Mouse (Mus musculus): ENCODE measurements around the gene Kcnh5. TPM values are rescaled to one million over a fixed set of nuclear protein-coding genes. Genes with fewer than 3 reads are reported as not detected.

The Kcnh5 gene
- polyA plus RNA-seq (2016; fragmentation: Nextera tagmentation; extraction: Ambion mirVana), result 0.83 and 0.93 TPM in 2 replicates

GRCm38 (mm10) chr12:75176691-75177645 lies at the start of gene Kcnh5:
Gene Kcnh5, minus strand, starts transcription at chr12:75177332.
- Histone ChIP-seq H3K9me3 (replicated peaks) (no peaks in the 10 kb centered on the region), H3K27ac (peak within 1 kb of the TSS; percentile 69), H3K4me2 (replicated peaks) (peak within 1 kb of the TSS; percentile 91), H3K4me1 (peaks cover 14% of the 10 kb centered on the region), H3K27me3 (peaks cover 16% of the 10 kb centered on the region; the same call in 1 of the 2 replicates), H3K4me3 (peak within 1 kb of the TSS; percentile 63), H3K9ac (peak within 1 kb of the TSS; percentile 70), H3K36me3 (no peaks in the 10 kb centered on the region)
- ATAC-seq (ENCODE audit: low FRiP score), result peak; percentile 97
- 1% methylated on average over 49 of the region's 52 CpGs for WGBS

GRCm38 (mm10) chr12:75223966-75224365 lies 46.8 kb upstream of the Kcnh5 start:
- Histone ChIP-seq H3K36me3 (no peaks in the 10 kb centered on the region), H3K4me1 (no peaks in the 10 kb centered on the region)

GRCm38 (mm10) chr12:75189413-75189812 lies 12.3 kb upstream of the Kcnh5 start:
- WGBS, result 80% methylated on average over 2 of the region's 2 CpGs
- Histone ChIP-seq H3K36me3 (no peaks in the 10 kb centered on the region), H3K4me3 (no peak overlapping the region), H3K9ac (no peak overlapping the region), H3K9me3 (replicated peaks) (no peaks in the 10 kb centered on the region), H3K27me3 (no peaks in the 10 kb centered on the region), H3K4me2 (replicated peaks) (no peak overlapping the region), H3K4me1 (no peaks in the 10 kb centered on the region), H3K27ac (no peak overlapping the region)
- ATAC-seq (ENCODE audit: low FRiP score), result no peak

More at GRCm38 (mm10) chr12:75223966-75224365, 46.8 kb upstream of the Kcnh5 start:
- ATAC-seq (ENCODE audit: low FRiP score), result no peak
- no peaks in the 10 kb centered on the region for H3K9me3 ChIP-seq (replicated peaks)
- no peak overlapping the region for H3K9ac ChIP-seq
- WGBS, result 68% methylated on average over 1 of the region's 1 CpGs
- no peak overlapping the region for H3K4me3 ChIP-seq
- no peaks in the 10 kb centered on the region for H3K27me3 ChIP-seq
- H3K27ac ChIP-seq, result no peak overlapping the region
- no peak overlapping the region for H3K4me2 ChIP-seq (replicated peaks)

GRCm38 (mm10) chr12:75182646-75183045 lies 5.5 kb upstream of the Kcnh5 start:
- Histone ChIP-seq H3K9me3 (replicated peaks) (no peaks in the 10 kb centered on the region), H3K4me1 (peaks cover 5% of the 10 kb centered on the region), H3K36me3 (no peaks in the 10 kb centered on the region), H3K27ac (no peak overlapping the region), H3K4me3 (no peak overlapping the region), H3K4me2 (replicated peaks) (no peak overlapping the region), H3K27me3 (peaks cover 10% of the 10 kb centered on the region; the same call in 1 of the 2 replicates), H3K9ac (no peak overlapping the region)
- 83% methylated on average over 7 of the region's 7 CpGs for WGBS
- ATAC-seq (ENCODE audit: low FRiP score), result no peak

GRCm38 (mm10) chr12:75179491-75179890 lies 2.4 kb upstream of the Kcnh5 start:
- Histone ChIP-seq H3K4me2 (replicated peaks) (no peak overlapping the region), H3K9me3 (replicated peaks) (no peaks in the 10 kb centered on the region), H3K36me3 (no peaks in the 10 kb centered on the region), H3K4me1 (peaks cover 14% of the 10 kb centered on the region), H3K9ac (no peak overlapping the region), H3K4me3 (no peak overlapping the region), H3K27ac (no peak overlapping the region), H3K27me3 (peaks cover 16% of the 10 kb centered on the region; the same call in 1 of the 2 replicates)
- no peak for ATAC-seq (ENCODE audit: low FRiP score)
- WGBS, result 62% methylated on average over 8 of the region's 8 CpGs

GRCm38 (mm10) chr12:75177646-75178030 lies 506 bp upstream of the Kcnh5 start:
- no peak; the same call in 1 of the 2 replicates for ATAC-seq (ENCODE audit: low FRiP score)
- peak overlapping the region; percentile 70 for H3K9ac ChIP-seq
- H3K27me3 ChIP-seq, result peaks cover 16% of the 10 kb centered on the region; the same call in 1 of the 2 replicates
- H3K27ac ChIP-seq, result no peak overlapping the region
- 1% methylated on average over 13 of the region's 13 CpGs for WGBS
- no peaks in the 10 kb centered on the region for H3K9me3 ChIP-seq (replicated peaks)
- H3K4me2 ChIP-seq (replicated peaks), result peak overlapping the region; percentile 91
- peak overlapping the region; percentile 63 for H3K4me3 ChIP-seq
- peaks cover 14% of the 10 kb centered on the region for H3K4me1 ChIP-seq
- H3K36me3 ChIP-seq, result no peaks in the 10 kb centered on the region

- peak overlapping the region; percentile 40; the same call in 1 of the 2 replicates for H3K27ac ChIP-seq
Measured at GRCm38 (mm10) chr12:75175931-75176565, 1.1 kb downstream of the Kcnh5 start.

GRCm38 (mm10) chr12:75170970-75171369 lies 6.2 kb downstream of the Kcnh5 start:
- 25% methylated on average over 2 of the region's 2 CpGs for WGBS
- H3K4me3 ChIP-seq, result no peak overlapping the region
- ATAC-seq (ENCODE audit: low FRiP score), result no peak
- H3K9me3 ChIP-seq (replicated peaks), result no peaks in the 10 kb centered on the region
- H3K4me1 ChIP-seq, result peaks cover 2% of the 10 kb centered on the region
- no peak overlapping the region for H3K9ac ChIP-seq
- H3K27me3 ChIP-seq, result peaks cover 5% of the 10 kb centered on the region; the same call in 1 of the 2 replicates
- H3K36me3 ChIP-seq, result no peaks in the 10 kb centered on the region
- no peak overlapping the region for H3K4me2 ChIP-seq (replicated peaks)
- H3K27ac ChIP-seq, result no peak overlapping the region

More at GRCm38 (mm10) chr12:75175931-75176565, 1.1 kb downstream of the Kcnh5 start:
- H3K9ac ChIP-seq, result peak overlapping the region; percentile 70
- ATAC-seq (ENCODE audit: low FRiP score), result peak; percentile 53
- no peaks in the 10 kb centered on the region for H3K9me3 ChIP-seq (replicated peaks)
- H3K36me3 ChIP-seq, result no peaks in the 10 kb centered on the region
- peaks cover 16% of the 10 kb centered on the region; the same call in 1 of the 2 replicates for H3K27me3 ChIP-seq
- H3K4me1 ChIP-seq, result peaks cover 14% of the 10 kb centered on the region
- peak overlapping the region; percentile 91 for H3K4me2 ChIP-seq (replicated peaks)
- WGBS, result 4% methylated on average over 19 of the region's 19 CpGs
- peak overlapping the region; percentile 63 for H3K4me3 ChIP-seq

GRCm38 (mm10) chr12:75153076-75153568 lies 24.0 kb downstream of the Kcnh5 start:
- Histone ChIP-seq H3K4me1 (no peaks in the 10 kb centered on the region), H3K36me3 (no peaks in the 10 kb centered on the region), H3K27me3 (no peaks in the 10 kb centered on the region), H3K27ac (no peak overlapping the region), H3K4me2 (replicated peaks) (no peak overlapping the region), H3K9ac (no peak overlapping the region), H3K4me3 (no peak overlapping the region), H3K9me3 (replicated peaks) (no peaks in the 10 kb centered on the region)
- WGBS, result 94% methylated on average over 2 of the region's 2 CpGs
- ATAC-seq (ENCODE audit: low FRiP score), result no peak

- no peaks in the 10 kb centered on the region for H3K4me1 ChIP-seq
- H3K9ac ChIP-seq, result no peak overlapping the region
- no peak overlapping the region for H3K27ac ChIP-seq
- H3K4me2 ChIP-seq (replicated peaks), result no peak overlapping the region
- ATAC-seq (ENCODE audit: low FRiP score), result no peak
- no peaks in the 10 kb centered on the region for H3K27me3 ChIP-seq
- H3K9me3 ChIP-seq (replicated peaks), result no peaks in the 10 kb centered on the region
- no peak overlapping the region for H3K4me3 ChIP-seq
- 95% methylated on average over 1 of the region's 1 CpGs for WGBS
- no peaks in the 10 kb centered on the region for H3K36me3 ChIP-seq
Measured at GRCm38 (mm10) chr12:75139792-75140191, 37.3 kb downstream of the Kcnh5 start.

- no peak for ATAC-seq (ENCODE audit: low FRiP score)
- Histone ChIP-seq H3K4me2 (replicated peaks) (no peak overlapping the region), H3K36me3 (no peaks in the 10 kb centered on the region), H3K4me3 (no peak overlapping the region), H3K4me1 (no peaks in the 10 kb centered on the region), H3K9ac (no peak overlapping the region), H3K27me3 (no peaks in the 10 kb centered on the region), H3K27ac (no peak overlapping the region), H3K9me3 (replicated peaks) (no peaks in the 10 kb centered on the region)
- 81% methylated on average over 5 of the region's 5 CpGs for WGBS
Measured at GRCm38 (mm10) chr12:75091921-75092320, 85.2 kb downstream of the Kcnh5 start.

GRCm38 (mm10) chr12:75090957-75091356 lies 86.2 kb downstream of the Kcnh5 start:
- H3K4me1 ChIP-seq, result no peaks in the 10 kb centered on the region
- H3K36me3 ChIP-seq, result no peaks in the 10 kb centered on the region
- no peak overlapping the region for H3K9ac ChIP-seq
- no peaks in the 10 kb centered on the region for H3K27me3 ChIP-seq
- H3K27ac ChIP-seq, result no peak overlapping the region
- H3K9me3 ChIP-seq (replicated peaks), result no peaks in the 10 kb centered on the region
- no peak overlapping the region for H3K4me2 ChIP-seq (replicated peaks)
- WGBS, result 98% methylated on average over 1 of the region's 1 CpGs
- no peak for ATAC-seq (ENCODE audit: low FRiP score)
- no peak overlapping the region for H3K4me3 ChIP-seq

All from hindbrain, embryonic 12.5 days (tissue).